Mouse (Mus musculus): ENCODE results near the gene Rpl22. TPM values are rescaled to one million over a fixed set of nuclear protein-coding genes. Genes with fewer than 3 reads are reported as not detected.

Rpl22 gene
- polyA plus RNA-seq, 1 experiment = 1,224 TPM

- no peak overlapping the region for H3K27ac ChIP-seq (ENCODE audit: control insufficient read depth, insufficient read depth, low read depth, low read length, poor library complexity)
- H3K4me3 ChIP-seq (replicated peaks; ENCODE audit: control insufficient read depth, low read depth, low read length) = no peak overlapping the region
- TF ChIP-seq POLR2A (IDR thresholded peaks at IDR 0.05; ENCODE audit: borderline replicate concordance, control insufficient read depth, low read depth, low read length) = no peak
- TF ChIP-seq CTCF (IDR thresholded peaks at IDR 0.05; ENCODE audit: control insufficient read depth, insufficient read depth, low read length) = no peak
- H3K4me1 ChIP-seq (ENCODE audit: control insufficient read depth, insufficient read depth, low read length) = no peaks in the 10 kb centered on the region; the same call in 1 of the 2 replicates
- WGBS = 86% methylated on average over 11 of the region's 11 CpGs
Measured at GRCm38 (mm10) chr4:152302012-152302411, 23.5 kb upstream of the Rpl22 start.

GRCm38 (mm10) chr4:152303172-152303571 is 22.4 kb upstream of the Rpl22 start:
- H3K27ac ChIP-seq (ENCODE audit: control insufficient read depth, insufficient read depth, low read depth, low read length, poor library complexity) = no peak overlapping the region
- WGBS = 94% methylated on average over 10 of the region's 10 CpGs
- H3K4me3 ChIP-seq (replicated peaks; ENCODE audit: control insufficient read depth, low read depth, low read length) = no peak overlapping the region
- no peaks in the 10 kb centered on the region; the same call in 1 of the 2 replicates for H3K4me1 ChIP-seq (ENCODE audit: control insufficient read depth, insufficient read depth, low read length)
- no peak for TF ChIP-seq CTCF (IDR thresholded peaks at IDR 0.05; ENCODE audit: control insufficient read depth, insufficient read depth, low read length)
- TF ChIP-seq POLR2A (IDR thresholded peaks at IDR 0.05; ENCODE audit: borderline replicate concordance, control insufficient read depth, low read depth, low read length) = no peak

DNA sequence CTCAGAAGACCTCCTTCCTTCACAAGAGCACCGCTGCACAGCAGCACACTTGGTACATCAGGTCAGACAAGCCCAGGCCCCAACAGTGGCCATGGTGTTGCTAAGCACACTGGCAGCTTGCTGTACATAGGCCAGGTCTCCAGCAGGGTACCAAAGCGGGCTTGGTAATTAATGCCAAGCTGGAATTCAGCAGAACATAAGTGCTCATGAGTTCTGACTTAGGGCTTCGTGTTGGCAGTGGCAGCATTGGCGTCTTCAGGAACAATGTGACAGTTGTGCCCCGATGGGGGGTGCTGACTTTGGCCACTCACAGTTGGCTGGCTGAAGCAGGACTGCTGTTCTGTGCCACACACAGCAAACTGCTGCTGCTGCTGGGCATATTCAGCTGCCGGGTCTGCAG is 20.9 kb upstream of the Rpl22 start:
- no peaks in the 10 kb centered on the region; the same call in 1 of the 2 replicates for H3K4me1 ChIP-seq (ENCODE audit: control insufficient read depth, insufficient read depth, low read length)
- H3K27ac ChIP-seq (ENCODE audit: control insufficient read depth, insufficient read depth, low read depth, low read length, poor library complexity) = no peak overlapping the region
- TF ChIP-seq CTCF (IDR thresholded peaks at IDR 0.05; ENCODE audit: control insufficient read depth, insufficient read depth, low read length) = no peak
- no peak for TF ChIP-seq POLR2A (IDR thresholded peaks at IDR 0.05; ENCODE audit: borderline replicate concordance, control insufficient read depth, low read depth, low read length)
- H3K4me3 ChIP-seq (replicated peaks; ENCODE audit: control insufficient read depth, low read depth, low read length) = no peak overlapping the region
- 91% methylated on average over 6 of the region's 6 CpGs for WGBS

DNA sequence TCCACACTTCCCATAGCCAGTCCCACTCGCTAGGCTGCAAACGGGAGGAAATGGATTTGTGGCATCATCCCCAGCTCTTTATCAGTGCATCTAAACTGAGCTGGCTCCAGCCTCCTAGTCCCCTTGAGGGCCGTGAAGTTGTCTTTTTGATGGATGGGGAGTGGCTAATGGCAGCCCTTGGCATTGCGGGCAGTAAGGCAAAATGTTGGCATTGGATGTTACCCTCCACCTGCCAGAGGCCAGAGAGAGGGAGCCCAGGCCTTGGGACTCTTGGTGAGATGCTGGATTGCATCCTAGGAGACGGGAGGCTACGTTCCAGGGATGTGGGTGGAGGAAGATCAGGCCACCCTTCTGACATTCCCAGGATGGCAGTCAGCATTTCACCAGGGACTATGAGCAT is 19.6 kb upstream of the Rpl22 start:
- TF ChIP-seq POLR2A (IDR thresholded peaks at IDR 0.05; ENCODE audit: borderline replicate concordance, control insufficient read depth, low read depth, low read length) (no peak), CTCF (IDR thresholded peaks at IDR 0.05; ENCODE audit: control insufficient read depth, insufficient read depth, low read length) (no peak)
- Histone ChIP-seq H3K4me3 (replicated peaks; ENCODE audit: control insufficient read depth, low read depth, low read length) (no peak overlapping the region), H3K4me1 (ENCODE audit: control insufficient read depth, insufficient read depth, low read length) (no peaks in the 10 kb centered on the region; the same call in 1 of the 2 replicates), H3K27ac (ENCODE audit: control insufficient read depth, insufficient read depth, low read depth, low read length, poor library complexity) (no peak overlapping the region)
- 82% methylated on average over 6 of the region's 6 CpGs for WGBS

- Histone ChIP-seq H3K4me1 (ENCODE audit: control insufficient read depth, insufficient read depth, low read length) (no peaks in the 10 kb centered on the region; the same call in 1 of the 2 replicates), H3K4me3 (replicated peaks; ENCODE audit: control insufficient read depth, low read depth, low read length) (no peak overlapping the region), H3K27ac (ENCODE audit: control insufficient read depth, insufficient read depth, low read depth, low read length, poor library complexity) (no peak overlapping the region)
- 87% methylated on average over 9 of the region's 9 CpGs for WGBS
- TF ChIP-seq POLR2A (IDR thresholded peaks at IDR 0.05; ENCODE audit: borderline replicate concordance, control insufficient read depth, low read depth, low read length) (no peak), CTCF (IDR thresholded peaks at IDR 0.05; ENCODE audit: control insufficient read depth, insufficient read depth, low read length) (no peak)
Measured at GRCm38 (mm10) chr4:152307542-152307941, 18.0 kb upstream of the Rpl22 start.

DNA sequence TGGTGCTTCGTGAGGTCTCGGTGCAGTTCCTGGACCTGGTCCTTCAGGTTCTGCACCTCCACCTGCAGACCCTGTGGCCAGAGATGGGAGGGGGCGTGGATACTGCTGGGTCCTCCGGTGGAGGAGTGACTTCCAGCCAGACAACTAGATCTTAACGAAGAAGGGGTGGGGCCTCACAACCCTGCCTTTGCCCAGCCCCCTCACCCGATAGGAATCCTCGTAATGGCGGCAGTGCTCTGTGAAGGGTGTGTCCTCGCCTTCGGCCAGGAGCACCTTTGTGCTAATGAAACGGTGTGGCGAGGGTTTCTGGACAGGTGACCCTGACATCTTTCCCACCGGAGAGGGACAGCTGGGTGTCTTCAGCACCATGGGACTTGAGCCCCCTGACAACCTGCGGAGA is 13.4 kb upstream of the Rpl22 start:
- Histone ChIP-seq H3K4me1 (ENCODE audit: control insufficient read depth, insufficient read depth, low read length) (no peaks in the 10 kb centered on the region), H3K27ac (ENCODE audit: control insufficient read depth, insufficient read depth, low read depth, low read length, poor library complexity) (no peak overlapping the region), H3K4me3 (replicated peaks; ENCODE audit: control insufficient read depth, low read depth, low read length) (no peak overlapping the region)
- WGBS = 15% methylated on average over 14 of the region's 14 CpGs
- TF ChIP-seq CTCF (IDR thresholded peaks at IDR 0.05; ENCODE audit: control insufficient read depth, insufficient read depth, low read length) (no peak), POLR2A (IDR thresholded peaks at IDR 0.05; ENCODE audit: borderline replicate concordance, control insufficient read depth, low read depth, low read length) (no peak)

- under 1% methylated on average over 29 of the region's 29 CpGs for WGBS
- Histone ChIP-seq H3K27ac (ENCODE audit: control insufficient read depth, insufficient read depth, low read depth, low read length, poor library complexity) (no peak overlapping the region), H3K4me3 (replicated peaks; ENCODE audit: control insufficient read depth, low read depth, low read length) (no peak overlapping the region)
Measured at GRCm38 (mm10) chr4:152313211-152313632, 12.3 kb upstream of the Rpl22 start.

GRCm38 (mm10) chr4:152313934-152314333 is 11.6 kb upstream of the Rpl22 start:
- TF ChIP-seq CTCF (IDR thresholded peaks at IDR 0.05; ENCODE audit: control insufficient read depth, insufficient read depth, low read length) = no peak
- TF ChIP-seq POLR2A (IDR thresholded peaks at IDR 0.05; ENCODE audit: borderline replicate concordance, control insufficient read depth, low read depth, low read length) = no peak

More at GRCm38 (mm10) chr4:152313211-152313632, 12.3 kb upstream of the Rpl22 start:
- no peaks in the 10 kb centered on the region for H3K4me1 ChIP-seq (ENCODE audit: control insufficient read depth, insufficient read depth, low read length)
- TF ChIP-seq CTCF (IDR thresholded peaks at IDR 0.05; ENCODE audit: control insufficient read depth, insufficient read depth, low read length) (no peak), POLR2A (IDR thresholded peaks at IDR 0.05; ENCODE audit: borderline replicate concordance, control insufficient read depth, low read depth, low read length) (no peak)

More at GRCm38 (mm10) chr4:152313934-152314333, 11.6 kb upstream of the Rpl22 start:
- H3K4me3 ChIP-seq (replicated peaks; ENCODE audit: control insufficient read depth, low read depth, low read length) = no peak overlapping the region
- H3K27ac ChIP-seq (ENCODE audit: control insufficient read depth, insufficient read depth, low read depth, low read length, poor library complexity) = no peak overlapping the region
- H3K4me1 ChIP-seq (ENCODE audit: control insufficient read depth, insufficient read depth, low read length) = no peaks in the 10 kb centered on the region

Data from bone marrow, adult 2 months (tissue).